Mouse (Mus musculus) intestine, embryonic 16.5 days (tissue): ENCODE measurements at regions not wholly inside any gene's neighbourhood (a gene's known extent, or its start where the extent isn't known, plus 50 kb on each side); places are given as distances from the start of the nearest gene placed in this dataset.

Experiments
- ATAC-seq: fragments of 200-750 bp; cut with Nextera tagmentation; 2 replicates; pipeline ENCODE4 v1.8.0; 2017; ENCODE audit warnings: moderate TSS enrichment, moderate library complexity
- H3K27ac ChIP-seq: fragments of 300-500 bp; sonication (generic); 2 replicates; pipeline ENCODE4 v1.5.1; 2014; ENCODE audit warnings: mild to moderate bottlenecking, low read length
- H3K27me3 ChIP-seq: fragments of 300-500 bp; sonication (generic); replicated peaks from 2 replicates; pipeline ENCODE4 v1.6.1; 2014; ENCODE audit warnings: low read length, control low read depth, mixed read lengths; ENCODE audit not compliant: control insufficient read depth, insufficient read depth
- H3K36me3 ChIP-seq: fragments of 300-500 bp; sonication (generic); 2 replicates; pipeline ENCODE4 v1.6.1; 2014; ENCODE audit warnings: low read length, control low read depth; ENCODE audit not compliant: control insufficient read depth, insufficient read depth
- H3K4me1 ChIP-seq: fragments of 300-500 bp; sonication (generic); 2 replicates; pipeline ENCODE4 v1.6.1; 2014; ENCODE audit warnings: low read length, control low read depth, mixed read lengths; ENCODE audit not compliant: control insufficient read depth, insufficient read depth
- H3K4me2 ChIP-seq: fragments of 300-500 bp; sonication (generic); 2 replicates; pipeline ENCODE4 v1.6.1; 2014; ENCODE audit warnings: low read depth, low read length, control low read depth
- H3K4me3 ChIP-seq: fragments of 300-500 bp; sonication (generic); 2 replicates; pipeline ENCODE4 v1.5.1; 2014; ENCODE audit warnings: mild to moderate bottlenecking, low read length
- H3K9ac ChIP-seq: fragments of 300-500 bp; sonication (generic); 2 replicates; pipeline ENCODE4 v1.6.1; 2014; ENCODE audit warnings: low read depth, low read length
- H3K9me3 ChIP-seq: fragments of 300-500 bp; sonication (generic); 2 replicates; pipeline ENCODE4 v1.6.1; 2016; ENCODE audit warnings: low read length, control low read depth; ENCODE audit not compliant: control insufficient read depth
- WGBS: fragments of 180-500 bp; shearing (Covaris S2); extraction: QIAGEN DNeasy Blood & Tissue Kit; methylation state at CpG from one replicate; pipeline ENCODE4 v1.1.7; 2014; 5-methylcytosine and 5-hydroxymethylcytosine counted together

DNA sequence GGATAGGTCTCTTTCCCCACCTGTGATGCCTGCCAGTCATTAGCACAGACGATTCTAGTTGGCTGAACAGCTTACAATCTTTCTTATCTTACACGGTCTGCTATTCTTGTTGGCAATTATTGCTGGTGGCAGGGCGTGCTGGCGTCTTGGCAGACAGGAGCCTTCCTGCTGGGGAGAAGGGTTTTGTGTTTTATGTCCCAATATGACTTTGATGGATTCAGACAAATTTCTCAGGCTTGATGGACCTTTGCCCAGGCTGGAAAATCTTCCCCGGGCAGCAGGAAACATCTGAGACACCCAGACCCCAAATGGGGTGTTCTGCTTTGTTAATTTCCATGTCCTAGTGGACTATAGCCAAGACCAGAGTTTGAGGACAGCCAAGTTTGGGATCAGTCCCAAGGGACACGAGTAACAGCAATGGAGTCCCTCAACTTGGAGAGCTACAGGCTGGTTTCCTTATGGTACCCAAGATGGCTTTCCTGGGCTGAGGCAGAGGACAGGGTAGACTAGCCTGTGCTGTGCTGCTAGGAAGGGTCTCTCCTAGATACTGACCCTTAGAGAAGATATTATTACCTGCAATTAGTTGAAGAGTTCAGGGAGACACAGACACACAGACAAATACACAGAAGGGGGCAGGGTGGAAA is 249.8 kb downstream of the En1 start:
- no peak for ATAC-seq
- no peak overlapping the region for H3K9ac ChIP-seq
- H3K36me3 ChIP-seq, result no peaks in the 10 kb centered on the region
- H3K27me3 ChIP-seq, result no peaks in the 10 kb centered on the region
- H3K4me1 ChIP-seq, result no peaks in the 10 kb centered on the region
- WGBS, result 52% methylated on average over 6 of the region's 6 CpGs
- H3K4me2 ChIP-seq, result no peak overlapping the region
- no peaks in the 10 kb centered on the region for H3K9me3 ChIP-seq
- H3K27ac ChIP-seq, result no peak overlapping the region
- no peak overlapping the region for H3K4me3 ChIP-seq

DNA sequence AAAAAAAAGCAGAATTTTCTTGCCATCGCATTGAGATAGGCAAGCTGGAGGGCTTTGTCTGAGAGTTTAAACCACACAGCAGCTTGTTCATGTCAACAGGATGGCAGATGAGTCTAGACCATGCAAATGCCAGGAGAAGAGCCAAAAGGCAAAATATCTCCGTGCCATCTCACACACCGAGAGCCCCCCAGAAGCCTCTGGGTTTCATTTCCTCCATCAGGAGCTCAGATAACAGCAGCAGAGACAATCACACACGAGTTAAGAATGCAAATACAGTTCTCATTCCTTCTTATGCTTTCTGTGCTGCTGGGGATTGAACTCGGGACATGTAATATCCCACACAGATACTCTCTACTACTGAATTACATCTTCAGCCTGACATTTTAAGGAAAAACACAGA is 255.3 kb downstream of the En1 start:
- Histone ChIP-seq H3K4me1 (no peaks in the 10 kb centered on the region), H3K27me3 (no peaks in the 10 kb centered on the region), H3K9me3 (no peaks in the 10 kb centered on the region), H3K9ac (no peak overlapping the region), H3K27ac (no peak overlapping the region), H3K4me3 (no peak overlapping the region), H3K36me3 (no peaks in the 10 kb centered on the region), H3K4me2 (no peak overlapping the region)
- ATAC-seq, result no peak
- WGBS, result 57% methylated on average over 5 of the region's 5 CpGs

DNA sequence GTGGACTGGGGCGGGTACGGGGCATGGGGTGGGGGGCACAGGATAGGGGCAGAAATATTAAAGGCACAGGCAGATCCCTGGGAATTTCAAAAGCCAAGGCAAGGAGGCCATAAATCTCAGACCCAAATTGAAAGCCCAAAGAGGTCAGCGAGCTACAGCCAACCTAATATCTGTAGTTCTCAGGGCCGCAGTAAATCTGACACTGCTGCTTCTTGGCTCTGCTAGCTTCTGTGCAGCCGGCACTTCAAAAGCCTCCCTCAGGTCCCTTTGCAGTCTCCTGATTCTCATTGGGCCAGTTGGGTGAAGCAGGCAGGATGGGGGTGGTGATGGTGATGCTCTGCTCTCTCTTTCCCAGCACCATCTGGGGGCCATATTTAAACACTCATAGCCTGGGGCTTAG is 257.3 kb downstream of the En1 start:
- no peak overlapping the region for H3K27ac ChIP-seq
- no peak for ATAC-seq
- H3K4me2 ChIP-seq, result no peak overlapping the region
- H3K9me3 ChIP-seq, result no peaks in the 10 kb centered on the region
- H3K9ac ChIP-seq, result no peak overlapping the region
- 38% methylated on average over 5 of the region's 5 CpGs for WGBS
- no peaks in the 10 kb centered on the region for H3K27me3 ChIP-seq
- no peak overlapping the region for H3K4me3 ChIP-seq
- H3K36me3 ChIP-seq, result no peaks in the 10 kb centered on the region
- no peaks in the 10 kb centered on the region for H3K4me1 ChIP-seq

DNA sequence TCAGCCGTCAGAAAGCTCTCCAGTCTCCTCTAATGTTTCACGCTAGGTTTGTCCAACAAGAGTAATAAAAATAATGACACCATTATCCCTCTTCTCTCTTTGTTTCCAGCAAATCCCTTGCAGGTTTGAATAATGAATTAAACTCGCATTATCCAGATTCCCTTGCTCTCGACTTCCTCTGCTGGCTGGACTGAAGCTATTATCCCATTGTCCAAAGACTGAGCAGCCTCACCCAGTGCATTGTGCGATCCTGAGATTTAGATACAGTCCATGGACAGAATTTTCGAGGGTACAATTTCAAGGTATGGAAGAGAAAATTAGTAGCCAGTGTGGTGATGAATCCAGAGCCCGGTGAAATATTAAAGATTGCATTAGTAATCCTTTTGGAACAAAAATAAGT is 270.3 kb downstream of the En1 start:
- Histone ChIP-seq H3K9ac (no peak overlapping the region), H3K27me3 (no peaks in the 10 kb centered on the region), H3K36me3 (no peaks in the 10 kb centered on the region), H3K4me3 (no peak overlapping the region), H3K4me2 (no peak overlapping the region), H3K4me1 (no peaks in the 10 kb centered on the region), H3K9me3 (no peaks in the 10 kb centered on the region), H3K27ac (no peak overlapping the region)
- WGBS, result 69% methylated on average over 7 of the region's 7 CpGs
- no peak for ATAC-seq

DNA sequence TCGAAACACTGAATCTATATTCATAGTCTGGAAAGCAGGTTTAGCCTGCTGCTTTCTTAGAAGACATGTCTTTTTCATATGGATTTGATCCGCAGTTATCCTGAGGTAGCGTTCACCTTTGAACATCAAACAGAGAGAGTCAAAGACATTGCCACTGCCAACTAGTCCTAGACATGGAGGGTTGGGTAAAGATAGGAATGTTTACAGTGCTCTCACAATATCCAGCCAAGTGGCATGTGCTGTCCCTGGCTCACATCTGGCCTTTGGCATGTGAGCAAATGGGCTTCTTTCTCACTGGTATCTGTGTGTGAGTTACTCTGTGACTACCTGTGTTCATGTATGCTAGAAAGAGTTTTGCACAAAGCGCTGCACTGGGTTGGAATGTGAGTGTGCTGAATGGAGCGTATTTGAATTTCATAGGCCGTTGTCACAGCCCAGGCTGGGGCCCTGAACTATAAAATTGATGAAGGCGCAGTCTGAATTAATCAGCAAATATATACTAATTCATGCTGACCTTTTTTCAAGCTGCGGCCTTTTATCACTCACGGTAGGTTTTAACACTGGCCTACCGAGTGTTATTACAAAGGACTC is 280.8 kb downstream of the En1 start:
- Histone ChIP-seq H3K4me3 (no peak overlapping the region), H3K9me3 (no peaks in the 10 kb centered on the region), H3K4me1 (no peaks in the 10 kb centered on the region), H3K9ac (no peak overlapping the region), H3K27me3 (no peaks in the 10 kb centered on the region), H3K36me3 (no peaks in the 10 kb centered on the region), H3K4me2 (no peak overlapping the region), H3K27ac (no peak overlapping the region)
- 85% methylated on average over 10 of the region's 10 CpGs for WGBS
- no peak for ATAC-seq

DNA sequence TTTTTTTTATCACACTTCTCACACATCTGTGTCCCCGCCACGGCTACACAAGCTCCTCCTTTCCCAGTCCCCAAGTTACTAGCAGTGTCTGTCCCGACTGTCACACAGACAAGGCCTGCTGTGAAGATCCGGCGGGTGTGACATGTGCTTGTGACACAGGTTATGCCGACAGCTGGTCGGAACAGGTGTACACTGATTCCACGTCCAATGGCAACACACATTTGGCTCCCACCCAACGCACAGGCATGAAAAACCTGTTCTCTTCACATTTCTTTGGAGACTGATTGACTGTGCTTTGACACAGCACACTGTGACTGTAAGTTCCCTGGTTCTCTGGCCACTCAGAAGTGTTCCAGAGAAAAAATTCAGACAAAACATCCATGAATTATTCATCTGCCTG is 281.4 kb downstream of the En1 start:
- no peaks in the 10 kb centered on the region for H3K27me3 ChIP-seq
- no peaks in the 10 kb centered on the region for H3K4me1 ChIP-seq
- no peaks in the 10 kb centered on the region for H3K36me3 ChIP-seq
- no peak overlapping the region for H3K4me3 ChIP-seq
- no peak overlapping the region for H3K9ac ChIP-seq
- no peak overlapping the region for H3K4me2 ChIP-seq
- H3K27ac ChIP-seq, result no peak overlapping the region
- no peak for ATAC-seq
- 73% methylated on average over 9 of the region's 9 CpGs for WGBS
- no peaks in the 10 kb centered on the region for H3K9me3 ChIP-seq

DNA sequence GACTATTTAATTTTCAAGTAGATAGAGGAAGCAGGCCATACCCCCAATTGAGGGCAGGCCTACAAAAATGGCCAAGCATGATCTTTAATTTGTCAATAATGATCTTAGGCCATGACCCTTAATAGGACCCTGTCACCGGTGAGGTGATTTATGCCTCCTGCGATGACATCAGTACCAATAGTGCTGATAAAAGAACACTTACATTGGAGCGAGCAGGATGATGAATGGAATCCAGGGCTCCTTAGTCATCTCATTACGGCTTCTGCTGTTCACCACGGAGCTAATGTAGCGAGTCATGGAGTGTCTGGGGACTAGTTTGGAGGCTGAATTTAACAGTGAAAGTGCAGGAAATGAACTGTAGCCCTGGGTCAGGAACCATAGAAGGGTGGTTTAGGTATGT is 308.6 kb downstream of the En1 start:
- H3K27me3 ChIP-seq, result no peaks in the 10 kb centered on the region
- no peak overlapping the region for H3K9ac ChIP-seq
- H3K4me1 ChIP-seq, result no peaks in the 10 kb centered on the region
- H3K4me3 ChIP-seq, result no peak overlapping the region
- no peaks in the 10 kb centered on the region for H3K9me3 ChIP-seq
- ATAC-seq, result no peak
- WGBS, result 32% methylated on average over 6 of the region's 6 CpGs
- no peak overlapping the region for H3K4me2 ChIP-seq
- no peaks in the 10 kb centered on the region for H3K36me3 ChIP-seq
- H3K27ac ChIP-seq, result no peak overlapping the region

DNA sequence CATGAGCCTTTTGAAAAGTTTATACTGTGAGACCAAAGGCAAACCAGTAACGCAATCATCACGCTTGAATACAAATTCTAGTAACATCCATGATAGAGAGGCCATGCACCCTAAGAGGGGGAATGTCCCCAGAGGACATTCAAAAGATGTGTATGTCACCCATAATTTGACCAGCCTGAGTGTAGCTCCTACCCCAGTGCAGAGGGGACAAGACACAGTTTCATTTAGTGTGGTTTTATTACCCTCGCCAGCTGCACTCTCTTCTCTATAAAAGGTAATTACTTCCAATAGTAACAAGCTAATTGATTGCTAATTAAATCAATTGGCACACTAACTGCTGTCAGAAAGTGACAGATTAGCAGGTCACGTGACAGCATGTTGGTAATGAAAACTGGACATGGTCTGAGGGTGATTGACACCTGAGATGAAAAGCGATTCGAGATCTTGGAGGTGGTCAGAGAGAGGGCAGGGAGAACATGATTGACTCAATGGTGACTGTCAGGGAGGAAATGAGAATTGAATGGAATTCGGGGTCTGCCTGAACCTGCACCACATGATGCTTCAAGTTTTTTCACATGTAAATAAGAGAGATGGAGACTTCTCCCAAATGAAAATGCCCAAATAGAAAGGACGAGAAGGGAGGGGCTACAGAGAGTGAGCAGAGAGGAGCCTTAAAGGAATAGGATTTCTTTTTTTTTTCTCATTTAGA is 309.9 kb downstream of the En1 start:
- Histone ChIP-seq H3K36me3 (no peaks in the 10 kb centered on the region), H3K27me3 (no peaks in the 10 kb centered on the region), H3K27ac (no peak overlapping the region), H3K4me3 (no peak overlapping the region), H3K4me1 (no peaks in the 10 kb centered on the region), H3K4me2 (no peak overlapping the region), H3K9ac (no peak overlapping the region), H3K9me3 (no peaks in the 10 kb centered on the region)
- ATAC-seq, result no peak
- 63% methylated on average over 8 of the region's 8 CpGs for WGBS

DNA sequence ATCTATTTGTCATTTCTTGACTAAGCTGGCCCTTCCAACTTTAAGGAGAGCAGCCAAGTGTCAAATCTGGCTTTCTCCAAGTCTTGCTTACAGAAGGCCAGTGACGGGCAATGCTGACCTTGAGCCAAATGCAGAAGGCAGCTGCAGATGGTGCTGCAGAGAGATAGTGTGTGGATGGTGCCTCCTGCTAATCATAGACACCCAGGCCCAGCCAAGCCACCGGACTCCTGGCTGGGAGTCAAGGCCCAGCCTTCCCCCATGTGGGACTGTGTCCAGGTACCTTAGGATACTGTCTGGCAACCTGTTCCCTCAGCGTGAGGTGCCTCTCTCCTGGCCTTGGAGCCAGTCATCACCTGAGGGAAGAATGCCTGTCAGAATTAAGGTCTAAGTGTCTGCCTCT is 319.3 kb downstream of the En1 start:
- Histone ChIP-seq H3K27me3 (no peaks in the 10 kb centered on the region), H3K4me3 (no peak overlapping the region), H3K36me3 (no peaks in the 10 kb centered on the region), H3K4me2 (no peak overlapping the region), H3K27ac (no peak overlapping the region), H3K4me1 (no peaks in the 10 kb centered on the region), H3K9me3 (no peaks in the 10 kb centered on the region), H3K9ac (no peak overlapping the region)
- no peak for ATAC-seq
- 75% methylated on average over 3 of the region's 3 CpGs for WGBS
